Mouse (Mus musculus): Measurements from ENCODE around the gene Synj2. TPM values are rescaled to one million over a fixed set of nuclear protein-coding genes. Genes with fewer than 3 reads are reported as not detected.

Synj2 gene
- total and polyA plus RNA-seq, 3 experiments, result 1.2 to 2.5 TPM; not detected in 1

DNA sequence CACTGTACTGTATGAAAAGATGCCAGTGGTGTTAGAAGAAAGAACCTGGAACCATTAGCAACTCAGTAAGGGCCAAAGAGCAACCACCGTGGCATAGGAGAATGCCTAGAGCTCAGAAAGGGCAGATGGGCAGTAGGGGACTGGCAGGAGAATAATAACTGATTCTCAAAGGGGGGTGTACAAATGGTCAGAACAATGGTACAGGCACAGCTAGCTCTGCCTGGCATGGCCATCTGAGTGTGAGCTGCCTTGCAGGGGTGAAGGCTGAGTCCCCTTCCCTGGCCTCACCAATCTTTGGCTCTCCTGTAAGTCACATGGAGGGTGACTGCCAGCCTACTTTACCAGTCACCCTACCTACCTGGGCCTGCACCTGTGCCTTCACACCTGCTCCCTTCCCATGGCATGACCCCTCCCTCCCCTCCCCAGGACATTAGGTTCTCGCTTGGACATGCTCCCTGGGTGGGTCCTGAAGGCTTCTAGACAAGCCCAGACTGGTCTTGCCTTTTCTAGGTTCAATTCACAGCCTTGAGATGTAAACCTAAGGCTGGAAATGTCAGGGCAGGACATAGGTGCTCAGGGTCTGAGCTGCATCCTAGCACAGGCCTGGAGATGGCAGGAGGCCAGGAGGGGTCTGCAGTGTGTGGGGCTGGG lies 15.4 kb downstream of the Synj2 start:
- no peak overlapping the region for H3K27ac ChIP-seq (ENCODE audit: control insufficient read depth, low read depth, low read length)
- no peak for DNase-seq (ENCODE audit: low read depth, low spot score)
- no peaks in the 10 kb centered on the region for H3K27me3 ChIP-seq (ENCODE audit: control insufficient read depth in 1 of 2, insufficient read depth in 2 of 2, low read length in 2 of 2)
- no peaks in the 10 kb centered on the region for H3K79me2 ChIP-seq (ENCODE audit: control insufficient read depth, insufficient read depth, low read length, poor library complexity)
- no peaks in the 10 kb centered on the region for H3K36me3 ChIP-seq (ENCODE audit: control insufficient read depth in 1 of 2, insufficient read depth in 2 of 2, low read length in 2 of 2)
- H3K4me1 ChIP-seq (ENCODE audit: control insufficient read depth in 1 of 2, insufficient read depth in 2 of 2, low read length in 2 of 2), result no peaks in the 10 kb centered on the region
- TF ChIP-seq GATA1 (IDR thresholded peaks at IDR 0.05; ENCODE audit: low read depth, low read length) (no peak), ZNF384 (IDR thresholded peaks at IDR 0.05; ENCODE audit: low read depth, low read length) (no peak), POLR2AphosphoS5 (IDR thresholded peaks at IDR 0.05; ENCODE audit: borderline replicate concordance, low read depth, low read length) (no peak), USF1 (IDR thresholded peaks at IDR 0.05; ENCODE audit: low read depth, low read length) (no peak), ZC3H11A (IDR thresholded peaks at IDR 0.05; ENCODE audit: low read depth, low read length) (no peak), ZKSCAN1 (IDR thresholded peaks at IDR 0.05; ENCODE audit: low read depth, low read length) (no peak), NRF1 (IDR thresholded peaks at IDR 0.05; ENCODE audit: insufficient read depth, low read depth, low read length, poor library complexity, severe bottlenecking) (no peak), RCOR1 (IDR thresholded peaks at IDR 0.05; ENCODE audit: low read depth, low read length) (no peak), TBP (IDR thresholded peaks at IDR 0.05; ENCODE audit: low read depth, low read length) (no peak), RAD21 (IDR thresholded peaks at IDR 0.05; ENCODE audit: low read depth, low read length) (no peak), MYB (IDR thresholded peaks at IDR 0.05; ENCODE audit: low read depth, low read length) (no peak), POLR2A (IDR thresholded peaks at IDR 0.05; ENCODE audit: control insufficient read depth in 1 of 2, insufficient read depth in 1 of 2, low read depth in 1 of 2, low read length in 2 of 2, poor library complexity in 1 of 2) (no peak), BHLHE40 (IDR thresholded peaks at IDR 0.05; ENCODE audit: borderline replicate concordance, low read depth, low read length) (no peak), MYC (IDR thresholded peaks at IDR 0.05; ENCODE audit: low read depth, low read length) (no peak), MEF2A (IDR thresholded peaks at IDR 0.05; ENCODE audit: extremely low read depth, insufficient replicate concordance, low read depth, low read length, poor library complexity, severe bottlenecking) (no peak), HCFC1 (IDR thresholded peaks at IDR 0.05; ENCODE audit: low read depth, low read length) (no peak), SIN3A (IDR thresholded peaks at IDR 0.05; ENCODE audit: low read length) (no peak), CHD1 (IDR thresholded peaks at IDR 0.05; ENCODE audit: low read depth, low read length) (no peak), USF2 (IDR thresholded peaks at IDR 0.05; ENCODE audit: borderline replicate concordance in 1 of 2, insufficient read depth in 1 of 2, low read depth in 1 of 2, low read length in 2 of 2) (no peak), EP300 (IDR thresholded peaks at IDR 0.05; ENCODE audit: low read depth in 1 of 2, low read length in 2 of 2) (no peak)
- no peaks in the 10 kb centered on the region for H3K9me3 ChIP-seq (replicated peaks; ENCODE audit: insufficient read depth, low read length)
- no peak overlapping the region for H3K4me3 ChIP-seq (ENCODE audit: control insufficient read depth in 1 of 2, insufficient read depth in 1 of 2, low read depth in 2 of 2, low read length in 2 of 2)
- H3K9ac ChIP-seq (ENCODE audit: control insufficient read depth, low read depth, low read length, poor library complexity, severe bottlenecking), result no peak overlapping the region
